Mouse (Mus musculus) limb, embryonic 10.5 days (tissue): Measurements from ENCODE around the gene Mex3b. TPM values are rescaled to one million over a fixed set of nuclear protein-coding genes. Genes with fewer than 3 reads are reported as not detected.

Experiments
- DNase-seq: peaks from one replicate; pipeline ENCODE4 v3.0.0-alpha.2; 2017; ENCODE audit warnings: low spot score
- H3K27ac ChIP-seq: fragments of 300-500 bp; sonication (generic); 2 replicates; pipeline ENCODE4 v1.5.1; 2016; ENCODE audit warnings: mild to moderate bottlenecking
- H3K27me3 ChIP-seq: fragments of 300-500 bp; sonication (generic); 2 replicates; pipeline ENCODE4 v1.6.1; 2016; ENCODE audit warnings: low read depth, mild to moderate bottlenecking; ENCODE audit not compliant: poor library complexity, severe bottlenecking
- H3K36me3 ChIP-seq: fragments of 300-500 bp; sonication (generic); 2 replicates; pipeline ENCODE4 v1.6.1; 2016; ENCODE audit warnings: mild to moderate bottlenecking, moderate library complexity
- H3K4me1 ChIP-seq: fragments of 300-500 bp; sonication (generic); 2 replicates; pipeline ENCODE4 v1.6.1; 2016
- H3K4me3 ChIP-seq: fragments of 300-500 bp; sonication (generic); 2 replicates; pipeline ENCODE4 v1.5.1; 2016; ENCODE audit warnings: mild to moderate bottlenecking, moderate library complexity
- H3K9me3 ChIP-seq: fragments of 300-500 bp; sonication (generic); replicated peaks from 2 replicates; pipeline ENCODE4 v1.6.1; 2016; ENCODE audit warnings: mild to moderate bottlenecking
- WGBS: fragments of 180-500 bp; shearing (Covaris S2); methylation state at CpG from one replicate; pipeline ENCODE4 v1.1.7; 2016; 5-methylcytosine and 5-hydroxymethylcytosine counted together
- polyA plus RNA-seq: library from polyadenylated mRNA; unstranded; fragments of >200 nt; fragmentation: Nextera tagmentation; extraction: Ambion mirVana; gene quantifications from 2 replicates; pipeline ENCODE4 v1.2.1, GENCODE M21; 2016

Gene Mex3b
- polyA plus RNA-seq, 1 experiment from 2014 or later: 38.5 TPM

DNA sequence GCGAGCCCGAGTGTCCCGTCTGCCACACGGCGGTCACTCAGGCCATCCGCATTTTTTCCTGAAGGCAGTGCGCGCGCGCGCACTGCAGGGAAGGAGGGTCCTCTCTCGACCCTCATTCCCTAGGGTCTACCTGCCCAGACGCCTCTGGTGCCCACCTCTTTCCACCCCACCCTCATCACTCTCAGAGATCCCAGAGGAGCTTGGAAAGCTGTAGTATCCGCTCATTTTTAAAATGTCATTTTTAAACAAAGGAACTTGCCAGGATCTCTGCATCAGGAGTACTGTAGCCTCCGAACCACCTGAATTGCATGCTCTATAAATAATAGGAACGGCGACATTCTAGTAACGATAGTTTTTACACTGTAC lies 3.0 kb downstream of the Mex3b start:
- Histone ChIP-seq H3K36me3 (peaks cover 37% of the 10 kb centered on the region), H3K27me3 (no peaks in the 10 kb centered on the region), H3K9me3 (no peaks in the 10 kb centered on the region), H3K4me1 (peaks cover 25% of the 10 kb centered on the region), H3K4me3 (peak overlapping the region; percentile 100), H3K27ac (peak overlapping the region; percentile 100)
- DNase-seq: no peak
- WGBS: 22% methylated on average over 18 of the region's 18 CpGs

GRCm38 (mm10) chr7:82876551-82876950 lies 9.4 kb downstream of the Mex3b start:
- H3K36me3 ChIP-seq: peaks cover 8% of the 10 kb centered on the region
- 79% methylated on average over 5 of the region's 5 CpGs for WGBS
- H3K4me3 ChIP-seq: no peak overlapping the region
- no peaks in the 10 kb centered on the region for H3K9me3 ChIP-seq
- H3K27me3 ChIP-seq: no peaks in the 10 kb centered on the region
- H3K27ac ChIP-seq: no peak overlapping the region
- DNase-seq: no peak
- H3K4me1 ChIP-seq: 0 out of 2 replicates have a peak, but pooled peaks cover 5% of the 10 kb centered on the region

DNA sequence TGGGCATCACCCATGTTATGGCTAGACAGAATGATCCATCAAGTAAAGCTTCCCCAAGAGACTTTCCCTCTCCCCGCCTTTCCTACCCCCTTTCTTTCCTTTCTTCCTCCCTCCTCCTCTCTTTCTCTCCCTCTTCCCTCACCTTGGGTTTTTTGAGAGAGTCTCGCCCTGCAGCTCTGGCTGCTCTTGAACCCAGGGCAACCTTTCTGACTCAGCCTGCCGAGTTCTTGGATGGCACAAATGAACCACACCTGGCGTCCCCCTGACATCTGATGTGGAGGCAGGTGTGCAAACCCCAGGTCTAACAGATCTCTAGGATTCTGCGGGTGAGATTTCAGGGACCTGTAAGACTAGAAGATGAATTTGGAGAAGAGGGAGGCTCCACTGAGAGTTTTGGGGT lies 12.9 kb downstream of the Mex3b start:
- no peak overlapping the region for H3K27ac ChIP-seq
- no peaks in the 10 kb centered on the region for H3K36me3 ChIP-seq
- no peak for DNase-seq
- H3K4me1 ChIP-seq: no peaks in the 10 kb centered on the region
- no peak overlapping the region for H3K4me3 ChIP-seq
- no peaks in the 10 kb centered on the region for H3K9me3 ChIP-seq
- no peaks in the 10 kb centered on the region for H3K27me3 ChIP-seq
- WGBS: 90% methylated on average over 5 of the region's 5 CpGs

DNA sequence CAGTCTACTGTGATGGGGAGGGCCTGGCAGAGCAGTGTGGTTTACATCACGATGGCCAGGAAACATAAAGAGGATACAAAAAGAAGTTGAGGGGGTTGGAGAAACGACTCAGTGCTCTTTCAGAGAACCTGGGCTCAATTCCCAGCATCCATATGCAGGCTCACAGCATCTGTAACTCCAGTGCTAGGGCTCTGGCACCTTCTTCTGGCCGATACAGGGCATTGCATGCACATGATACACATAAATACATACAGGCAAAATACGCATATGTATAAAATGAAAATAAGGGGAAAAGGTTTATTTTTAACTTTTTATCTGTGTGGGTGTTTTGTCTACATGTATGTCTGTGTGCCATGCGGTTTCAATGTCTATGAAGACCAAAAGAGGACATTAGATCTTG lies 13.6 kb downstream of the Mex3b start:
- Histone ChIP-seq H3K4me3 (no peak overlapping the region), H3K27me3 (no peaks in the 10 kb centered on the region), H3K27ac (no peak overlapping the region), H3K36me3 (no peaks in the 10 kb centered on the region), H3K9me3 (no peaks in the 10 kb centered on the region), H3K4me1 (no peaks in the 10 kb centered on the region)
- 91% methylated on average over 5 of the region's 5 CpGs for WGBS
- DNase-seq: no peak

- no peaks in the 10 kb centered on the region for H3K36me3 ChIP-seq
- no peaks in the 10 kb centered on the region for H3K9me3 ChIP-seq
- 82% methylated on average over 6 of the region's 6 CpGs for WGBS
- H3K27ac ChIP-seq: no peak overlapping the region
- no peak for DNase-seq
- no peaks in the 10 kb centered on the region for H3K27me3 ChIP-seq
- H3K4me1 ChIP-seq: peaks cover 5% of the 10 kb centered on the region; the same call in 1 of the 2 replicates
- no peak overlapping the region for H3K4me3 ChIP-seq
Observed at GRCm38 (mm10) chr7:82890317-82890850, 23.3 kb downstream of the Mex3b start.

DNA sequence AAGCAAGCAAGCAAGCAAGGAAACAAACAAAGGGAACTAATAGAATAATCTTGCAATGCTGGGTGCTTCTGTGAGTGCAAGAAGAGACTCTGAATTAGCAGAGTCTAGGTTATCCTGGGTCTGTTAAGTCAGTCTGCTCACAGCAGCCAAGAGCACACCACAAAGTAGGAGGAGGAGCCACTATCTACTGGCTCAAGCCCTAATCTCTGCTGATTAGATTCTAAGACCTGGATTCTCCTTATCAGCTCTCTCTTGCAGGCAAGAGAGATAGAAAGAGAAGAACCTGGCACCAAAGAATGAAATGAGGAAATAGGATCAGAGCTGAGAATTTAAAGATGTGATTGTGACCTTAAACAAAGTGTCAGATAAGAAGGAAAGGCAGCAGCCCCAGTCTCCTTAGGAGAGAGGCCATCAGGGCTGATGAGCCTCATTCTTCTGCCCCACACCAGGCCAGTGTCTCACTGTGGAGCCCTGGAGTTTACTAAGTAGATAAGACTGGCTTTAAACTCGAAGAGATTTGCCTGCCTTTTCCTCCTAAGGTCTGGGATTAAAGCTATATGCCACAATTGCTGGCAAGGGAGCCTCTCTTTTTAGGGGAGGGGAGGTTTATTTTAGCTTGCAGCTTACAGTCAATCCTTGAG lies 23.9 kb downstream of the Mex3b start:
- no peaks in the 10 kb centered on the region for H3K36me3 ChIP-seq
- no peak overlapping the region for H3K4me3 ChIP-seq
- no peak for DNase-seq
- no peaks in the 10 kb centered on the region for H3K27me3 ChIP-seq
- H3K9me3 ChIP-seq: no peaks in the 10 kb centered on the region
- H3K4me1 ChIP-seq: peaks cover 11% of the 10 kb centered on the region; the same call in 1 of the 2 replicates
- no peak overlapping the region for H3K27ac ChIP-seq
- 29% methylated on average over 1 of the region's 1 CpGs for WGBS

GRCm38 (mm10) chr7:82894366-82894765 lies 27.2 kb downstream of the Mex3b start:
- WGBS: 56% methylated on average over 1 of the region's 1 CpGs
- DNase-seq: no peak
- no peak overlapping the region for H3K27ac ChIP-seq
- no peaks in the 10 kb centered on the region for H3K36me3 ChIP-seq
- no peaks in the 10 kb centered on the region for H3K9me3 ChIP-seq
- no peaks in the 10 kb centered on the region for H3K27me3 ChIP-seq
- peaks cover 19% of the 10 kb centered on the region for H3K4me1 ChIP-seq
- H3K4me3 ChIP-seq: no peak overlapping the region

- no peaks in the 10 kb centered on the region for H3K9me3 ChIP-seq
- no peaks in the 10 kb centered on the region for H3K36me3 ChIP-seq
- no peaks in the 10 kb centered on the region for H3K27me3 ChIP-seq
- H3K4me1 ChIP-seq: peaks cover 32% of the 10 kb centered on the region
- H3K27ac ChIP-seq: no peak overlapping the region
- DNase-seq: no peak
- H3K4me3 ChIP-seq: no peak overlapping the region
- 61% methylated on average over 2 of the region's 2 CpGs for WGBS
Observed at GRCm38 (mm10) chr7:82895606-82896005, 28.5 kb downstream of the Mex3b start.

DNA sequence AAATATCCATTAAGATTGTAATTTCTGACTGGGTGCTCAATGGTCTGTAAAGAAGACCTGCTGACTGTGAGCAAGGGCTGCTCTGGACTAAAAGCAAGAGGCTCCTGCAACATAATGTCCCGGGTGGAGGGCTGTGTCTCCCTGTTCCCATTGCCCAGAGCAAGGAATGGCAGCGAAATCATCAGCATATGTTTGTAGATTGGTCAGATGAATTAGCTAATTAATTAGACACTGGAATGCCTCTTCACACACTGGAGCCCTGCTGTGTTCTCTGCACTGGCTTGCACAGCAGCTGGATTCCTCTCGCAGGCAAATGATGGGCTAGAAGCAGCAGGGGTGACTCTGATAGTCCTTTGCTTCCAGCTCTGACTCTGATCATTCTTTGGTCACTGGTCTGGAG lies 29.6 kb downstream of the Mex3b start:
- WGBS: 64% methylated on average over 3 of the region's 3 CpGs
- Histone ChIP-seq H3K9me3 (no peaks in the 10 kb centered on the region), H3K4me3 (no peak overlapping the region), H3K36me3 (no peaks in the 10 kb centered on the region), H3K27ac (0 out of 2 replicates have a peak overlapping the region, but pooled peaks have one; percentile 21), H3K4me1 (peaks cover 32% of the 10 kb centered on the region), H3K27me3 (no peaks in the 10 kb centered on the region)
- DNase-seq: no peak

GRCm38 (mm10) chr7:82899459-82900297 lies 32.5 kb downstream of the Mex3b start:
- H3K4me3 ChIP-seq: no peak overlapping the region
- no peak for DNase-seq
- 40% methylated on average over 8 of the region's 8 CpGs for WGBS
- H3K4me1 ChIP-seq: peaks cover 36% of the 10 kb centered on the region
- peak overlapping the region; percentile 63; the same call in 1 of the 2 replicates for H3K27ac ChIP-seq
- no peaks in the 10 kb centered on the region for H3K27me3 ChIP-seq
- no peaks in the 10 kb centered on the region for H3K9me3 ChIP-seq
- no peaks in the 10 kb centered on the region for H3K36me3 ChIP-seq

GRCm38 (mm10) chr7:82903006-82903405 lies 35.9 kb downstream of the Mex3b start:
- no peak overlapping the region for H3K4me3 ChIP-seq
- no peak overlapping the region for H3K27ac ChIP-seq
- 88% methylated on average over 3 of the region's 3 CpGs for WGBS
- H3K36me3 ChIP-seq: no peaks in the 10 kb centered on the region
- no peaks in the 10 kb centered on the region for H3K27me3 ChIP-seq
- no peaks in the 10 kb centered on the region for H3K9me3 ChIP-seq
- DNase-seq: no peak
- H3K4me1 ChIP-seq: peaks cover 22% of the 10 kb centered on the region

- Histone ChIP-seq H3K27ac (no peak overlapping the region), H3K4me1 (peaks cover 6% of the 10 kb centered on the region; the same call in 1 of the 2 replicates), H3K9me3 (no peaks in the 10 kb centered on the region), H3K27me3 (no peaks in the 10 kb centered on the region), H3K36me3 (no peaks in the 10 kb centered on the region), H3K4me3 (no peak overlapping the region)
- WGBS: 95% methylated on average over 3 of the region's 3 CpGs
- DNase-seq: no peak
Observed at GRCm38 (mm10) chr7:82905527-82905926, 38.4 kb downstream of the Mex3b start.

DNA sequence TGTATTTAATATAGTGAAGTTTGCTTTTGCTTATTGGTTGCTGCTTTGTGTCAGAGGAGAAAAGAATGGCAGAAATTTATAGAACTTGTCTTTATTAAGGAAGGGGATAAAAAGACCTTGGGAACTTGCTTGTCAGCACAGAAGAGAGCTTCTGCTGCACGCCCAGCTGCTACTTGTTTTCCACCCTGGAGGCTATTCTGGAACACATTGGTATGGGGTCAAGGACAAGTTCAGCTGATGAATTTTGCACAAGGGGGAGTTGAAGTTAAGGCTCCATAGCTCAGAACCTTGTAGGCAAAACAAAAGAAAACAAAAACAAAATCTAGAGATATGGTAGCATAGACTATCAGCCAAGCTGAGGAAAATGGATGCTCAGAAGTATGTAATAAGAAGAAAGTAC lies 39.9 kb downstream of the Mex3b start:
- Histone ChIP-seq H3K9me3 (no peaks in the 10 kb centered on the region), H3K4me1 (peaks cover 14% of the 10 kb centered on the region), H3K4me3 (no peak overlapping the region), H3K27ac (no peak overlapping the region), H3K27me3 (no peaks in the 10 kb centered on the region), H3K36me3 (no peaks in the 10 kb centered on the region)
- no peak for DNase-seq
- 76% methylated on average over 1 of the region's 1 CpGs for WGBS
